Mouse (Mus musculus): ENCODE results near the gene Acot8.
"Not testable (repeated sequence)": the region's sequence is repeated elsewhere in the genome, so short reads cannot be mapped to it uniquely, and the experiment has no call there.

The Acot8 gene

GRCm38 (mm10) chr2:164813557-164813956 lies 8.9 kb upstream of the Acot8 start:
- DNase-seq (ENCODE audit: low spot score): no peak

- no peak for DNase-seq (ENCODE audit: low spot score)
Measured at GRCm38 (mm10) chr2:164806614-164807013, 1.9 kb upstream of the Acot8 start.

- DNase-seq (ENCODE audit: low spot score): no peak
Measured at GRCm38 (mm10) chr2:164805332-164805718, 643 bp upstream of the Acot8 start.

GRCm38 (mm10) chr2:164803921-164804313 lies 765 bp downstream of the Acot8 start:
- no peak for DNase-seq (ENCODE audit: low spot score)

- no peak for DNase-seq (ENCODE audit: low spot score)
Measured at GRCm38 (mm10) chr2:164803201-164803920, 1.3 kb downstream of the Acot8 start.

GRCm38 (mm10) chr2:164800252-164801004 lies 4.3 kb downstream of the Acot8 start:
- DNase-seq (ENCODE audit: low spot score): no peak

- DNase-seq (ENCODE audit: low spot score): not testable (repeated sequence)
Measured at GRCm38 (mm10) chr2:164798554-164798953, 6.1 kb downstream of the Acot8 start.

GRCm38 (mm10) chr2:164795868-164796267 lies 8.8 kb downstream of the Acot8 start:
- no peak for DNase-seq (ENCODE audit: low spot score)

- DNase-seq (ENCODE audit: low spot score): peak; percentile 48
Measured at GRCm38 (mm10) chr2:164794293-164794692, 10.4 kb downstream of the Acot8 start.

GRCm38 (mm10) chr2:164793772-164794171 lies 10.9 kb downstream of the Acot8 start:
- no peak for DNase-seq (ENCODE audit: low spot score)

- no peak for DNase-seq (ENCODE audit: low spot score)
Measured at GRCm38 (mm10) chr2:164793236-164793635, 11.4 kb downstream of the Acot8 start.

GRCm38 (mm10) chr2:164792400-164793190 lies 12.1 kb downstream of the Acot8 start:
- no peak for DNase-seq (ENCODE audit: low spot score)

GRCm38 (mm10) chr2:164791841-164792261 lies 12.8 kb downstream of the Acot8 start:
- no peak for DNase-seq (ENCODE audit: low spot score)

- no peak for DNase-seq (ENCODE audit: low spot score)
Measured at GRCm38 (mm10) chr2:164790451-164790850, 14.2 kb downstream of the Acot8 start.

- DNase-seq (ENCODE audit: low spot score): no peak
Measured at GRCm38 (mm10) chr2:164788411-164788810, 16.3 kb downstream of the Acot8 start.

GRCm38 (mm10) chr2:164787779-164788178 lies 16.9 kb downstream of the Acot8 start:
- no peak for DNase-seq (ENCODE audit: low spot score)

GRCm38 (mm10) chr2:164787032-164787431 lies 17.6 kb downstream of the Acot8 start:
- DNase-seq (ENCODE audit: low spot score): no peak

- DNase-seq (ENCODE audit: low spot score): no peak
Measured at GRCm38 (mm10) chr2:164786388-164786885, 18.2 kb downstream of the Acot8 start.

GRCm38 (mm10) chr2:164785481-164786387 lies 18.9 kb downstream of the Acot8 start, which contains the start of gene Snx21:
Snx21 (plus strand) TSS chr2:164785823.
- peak; percentile 81 for DNase-seq (ENCODE audit: low spot score)

GRCm38 (mm10) chr2:164784869-164785420 lies 19.7 kb downstream of the Acot8 start:
- no peak for DNase-seq (ENCODE audit: low spot score)
